Mouse (Mus musculus) cerebellum, adult 2 months (tissue): ENCODE results near the gene Cdk12. TPM values are rescaled to one million over a fixed set of nuclear protein-coding genes. Genes with fewer than 3 reads are reported as not detected.

Experiments used
- DNase-seq, 2 experiments: peaks; one replicate each; pipeline ENCODE4 v3.0.0; 2021
- H3K27ac ChIP-seq: fragments of 200-500 bp; 2 replicates; pipeline ENCODE4 v1.5.1; 2012; ENCODE audit warnings: low read length, control low read depth, inconsistent platforms; ENCODE audit not compliant: insufficient read depth
- H3K27me3 ChIP-seq: fragments of 200-500 bp; 2 replicates; pipeline ENCODE4 v1.6.1; 2012; ENCODE audit warnings: inconsistent platforms, mild to moderate bottlenecking, low read length, moderate library complexity; ENCODE audit not compliant: control insufficient read depth, insufficient read depth
- H3K4me1 ChIP-seq: fragments of 200-500 bp; 2 replicates; pipeline ENCODE4 v1.6.1; 2011; ENCODE audit warnings: low read length; ENCODE audit not compliant: control insufficient read depth, insufficient read depth
- H3K4me3 ChIP-seq: fragments of 200-500 bp; replicated peaks from 2 replicates; pipeline ENCODE3; 2011; ENCODE audit warnings: mild to moderate bottlenecking, low read depth, low read length, control low read depth; ENCODE audit not compliant: insufficient read depth
- CTCF ChIP-seq: fragments of 200-500 bp; IDR thresholded peaks from 2 replicates; pipeline ENCODE4 v1.5.1; 2011; ENCODE audit warnings: low read depth, mild to moderate bottlenecking, control low read depth, low read length, moderate library complexity, borderline replicate concordance; ENCODE audit not compliant: insufficient read depth
- POLR2A ChIP-seq: fragments of 200-500 bp; IDR thresholded peaks from 2 replicates; pipeline ENCODE4 v1.6.1; 2011; ENCODE audit warnings: low read length, control low read depth, borderline replicate concordance; ENCODE audit not compliant: insufficient read depth
- WGBS: fragments of 180-500 bp; shearing (Covaris S2); methylation state at CpG from one replicate; pipeline ENCODE4 v1.1.7; 2018; 5-methylcytosine and 5-hydroxymethylcytosine counted together
- polyA plus RNA-seq: library from polyadenylated mRNA; depleted of rRNA; stranded (reverse); fragments of >200 nt; gene quantifications from 2 replicates; pipeline ENCODE4 v1.2.3, GENCODE M21; 2012

The Cdk12 gene
- polyA plus RNA-seq, 1 experiment: 23.3 TPM

DNA sequence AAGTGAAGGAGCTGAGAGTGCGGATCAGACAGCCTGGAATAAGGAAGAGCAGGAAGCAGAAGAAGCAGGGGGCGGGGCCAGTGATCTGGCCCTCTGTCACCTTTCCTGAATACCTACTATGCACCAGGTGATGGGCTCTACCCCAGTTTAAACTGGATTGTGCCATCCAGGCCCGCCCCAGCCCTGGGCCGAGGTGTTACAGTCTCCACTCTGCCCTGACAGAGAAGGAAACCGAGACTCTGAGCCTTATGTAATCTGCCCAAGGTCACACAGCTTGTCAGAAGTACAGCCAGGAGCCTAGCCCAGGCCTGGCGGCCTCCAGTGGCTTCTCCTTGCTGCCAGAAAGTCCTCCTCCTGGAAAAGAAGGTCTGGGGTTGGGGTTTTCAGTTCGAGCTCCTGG is 94.9 kb downstream of the Cdk12 start:
- peak in 1 of 2 experiments; percentile 55 for DNase-seq
- 59% methylated on average over 7 of the region's 7 CpGs for WGBS
- TF ChIP-seq CTCF (no peak), POLR2A (no peak)
- Histone ChIP-seq H3K27me3 (no peaks in the 10 kb centered on the region; the same call in 1 of the 2 replicates), H3K27ac (peak overlapping the region; percentile 43; the same call in 1 of the 2 replicates), H3K4me3 (no peak overlapping the region), H3K4me1 (peaks cover 19% of the 10 kb centered on the region)

- Histone ChIP-seq H3K27ac (no peak overlapping the region), H3K27me3 (no peaks in the 10 kb centered on the region; the same call in 1 of the 2 replicates), H3K4me3 (no peak overlapping the region), H3K4me1 (peaks cover 16% of the 10 kb centered on the region)
- 57% methylated on average over 10 of the region's 10 CpGs for WGBS
- DNase-seq: no peak
- no peak for TF ChIP-seq CTCF
- no peak for TF ChIP-seq POLR2A
Measured at GRCm38 (mm10) chr11:98298484-98299205, 95.8 kb downstream of the Cdk12 start.

GRCm38 (mm10) chr11:98313790-98314323 is 111.0 kb downstream of the Cdk12 start:
- Histone ChIP-seq H3K4me1 (peaks cover 14% of the 10 kb centered on the region), H3K27ac (0 out of 2 replicates have a peak overlapping the region, but pooled peaks have one; percentile 2)

DNA sequence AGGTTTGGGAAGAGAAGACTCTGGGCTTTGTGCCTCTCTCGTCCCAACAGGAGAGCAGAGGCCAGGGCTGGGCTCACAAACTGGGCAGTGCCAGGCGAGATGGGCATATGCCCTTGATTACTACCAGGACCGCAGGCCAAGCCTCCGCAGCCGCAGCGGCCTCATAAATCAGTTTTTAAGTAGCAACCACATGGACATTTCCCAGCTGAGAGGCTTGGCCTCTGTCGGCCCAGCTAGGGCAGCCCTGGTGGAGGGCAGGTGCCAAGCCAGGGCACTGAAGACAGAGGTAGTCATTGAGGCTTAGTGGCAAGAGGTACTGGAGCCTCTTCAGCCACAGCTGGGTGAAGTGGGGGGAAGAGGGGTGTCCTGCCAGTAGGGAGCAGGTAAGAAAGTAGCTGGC is 114.6 kb downstream of the Cdk12 start:
- 52% methylated on average over 7 of the region's 7 CpGs for WGBS
- TF ChIP-seq CTCF (no peak), POLR2A (no peak)
- Histone ChIP-seq H3K27ac (no peak overlapping the region), H3K27me3 (no peaks in the 10 kb centered on the region), H3K4me3 (no peak overlapping the region), H3K4me1 (peaks cover 26% of the 10 kb centered on the region)
- no peak for DNase-seq

More at GRCm38 (mm10) chr11:98313790-98314323, 111.0 kb downstream of the Cdk12 start:
- peak overlapping the region; percentile 48 for H3K4me3 ChIP-seq
- DNase-seq: peak in 1 of 2 experiments; percentile 73
- 2% methylated on average over 26 of the region's 26 CpGs for WGBS
- no peaks in the 10 kb centered on the region for H3K27me3 ChIP-seq
- TF ChIP-seq POLR2A (no peak), CTCF (no peak)

DNA sequence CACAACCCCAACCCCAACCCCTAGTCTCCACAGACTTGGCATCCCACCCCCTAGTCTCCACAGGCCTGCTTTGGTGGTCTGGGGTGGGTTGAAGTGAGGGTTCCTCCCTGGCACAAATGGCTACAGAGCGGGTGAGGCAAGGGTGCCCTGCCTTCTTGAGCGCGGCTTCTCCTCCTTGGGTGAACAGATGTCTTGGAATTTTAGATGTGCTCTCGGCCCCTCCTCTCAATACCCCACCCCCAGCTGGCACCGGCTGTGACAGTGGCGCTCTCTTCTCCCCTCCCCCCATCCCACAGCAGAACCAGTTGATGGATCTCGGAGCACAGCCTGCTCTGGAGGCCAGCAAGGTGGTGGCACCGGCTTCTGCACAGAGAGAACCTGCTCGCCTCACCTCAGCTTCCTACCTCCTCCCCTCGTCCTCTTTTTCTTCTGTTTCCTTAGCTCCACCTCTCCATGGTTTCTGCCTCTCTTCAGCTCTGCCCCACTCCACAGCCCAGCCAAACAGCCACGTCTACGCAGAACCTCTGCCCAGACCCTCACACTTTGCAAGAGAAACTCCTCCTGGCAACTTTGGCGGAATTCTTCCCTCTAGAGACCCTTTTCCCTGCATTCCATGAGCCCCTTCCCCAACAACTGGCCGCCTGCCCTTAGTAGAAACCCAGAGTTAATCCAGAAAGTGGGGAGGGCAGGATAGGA is 115.7 kb downstream of the Cdk12 start:
- Histone ChIP-seq H3K4me1 (peaks cover 24% of the 10 kb centered on the region), H3K4me3 (peak overlapping the region; percentile 7), H3K27me3 (no peaks in the 10 kb centered on the region), H3K27ac (peak overlapping the region; percentile 27; the same call in 1 of the 2 replicates)
- DNase-seq: peak; percentile 47 to 54
- TF ChIP-seq POLR2A (no peak), CTCF (no peak)
- 21% methylated on average over 14 of the region's 14 CpGs for WGBS

- TF ChIP-seq POLR2A (no peak), CTCF (no peak)
- Histone ChIP-seq H3K4me3 (peak overlapping the region; percentile 2), H3K27me3 (no peaks in the 10 kb centered on the region), H3K27ac (peak overlapping the region; percentile 27), H3K4me1 (peaks cover 22% of the 10 kb centered on the region)
- 2% methylated on average over 15 of the region's 15 CpGs for WGBS
- peak; percentile 63 to 73 for DNase-seq
Measured at GRCm38 (mm10) chr11:98319120-98319519, 116.3 kb downstream of the Cdk12 start.

GRCm38 (mm10) chr11:98319544-98319943 is 116.7 kb downstream of the Cdk12 start:
- WGBS: 22% methylated on average over 4 of the region's 4 CpGs
- no peak for DNase-seq
- TF ChIP-seq CTCF (no peak), POLR2A (no peak)
- H3K27me3 ChIP-seq: no peaks in the 10 kb centered on the region
- H3K27ac ChIP-seq: peak overlapping the region; percentile 27
- peak overlapping the region; percentile 2 for H3K4me3 ChIP-seq
- peaks cover 22% of the 10 kb centered on the region for H3K4me1 ChIP-seq

DNA sequence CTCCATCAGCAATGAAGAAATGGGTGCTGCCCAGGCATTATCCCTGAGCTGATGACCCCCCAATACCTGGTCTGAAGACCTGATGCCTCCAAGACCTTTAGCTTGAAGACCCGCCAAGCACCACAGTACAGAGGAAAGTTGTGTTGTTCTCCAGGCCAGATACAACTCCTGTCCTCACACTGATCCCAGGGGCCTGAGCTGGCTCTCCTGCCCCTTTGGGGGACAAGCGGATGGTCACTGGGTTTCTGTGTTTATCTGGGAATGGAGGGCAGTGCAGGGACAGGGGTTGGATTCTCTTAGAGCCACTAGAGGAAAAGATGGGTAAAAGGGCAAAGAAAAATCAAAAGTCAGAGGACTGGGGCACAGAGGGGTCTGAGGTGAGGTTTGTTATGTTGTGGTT is 117.1 kb downstream of the Cdk12 start:
- 40% methylated on average over 2 of the region's 2 CpGs for WGBS
- TF ChIP-seq POLR2A (no peak), CTCF (no peak)
- Histone ChIP-seq H3K27me3 (no peaks in the 10 kb centered on the region), H3K4me1 (peaks cover 25% of the 10 kb centered on the region), H3K4me3 (no peak overlapping the region), H3K27ac (peak overlapping the region; percentile 15)
- peak; percentile 30 to 50 for DNase-seq
